Mouse (Mus musculus): ENCODE data around the gene Il17ra. TPM values are rescaled to one million over a fixed set of nuclear protein-coding genes. Genes with fewer than 3 reads are reported as not detected.

Gene Il17ra
- polyA plus RNA-seq (2014; fragmentation: Illumina TruSeq; extraction: RNeasy Lipid Tissue Mini Kit (QIAGEN cat#74804); ENCODE audit: low read depth, low replicate concordance): 2.3 TPM

DNA sequence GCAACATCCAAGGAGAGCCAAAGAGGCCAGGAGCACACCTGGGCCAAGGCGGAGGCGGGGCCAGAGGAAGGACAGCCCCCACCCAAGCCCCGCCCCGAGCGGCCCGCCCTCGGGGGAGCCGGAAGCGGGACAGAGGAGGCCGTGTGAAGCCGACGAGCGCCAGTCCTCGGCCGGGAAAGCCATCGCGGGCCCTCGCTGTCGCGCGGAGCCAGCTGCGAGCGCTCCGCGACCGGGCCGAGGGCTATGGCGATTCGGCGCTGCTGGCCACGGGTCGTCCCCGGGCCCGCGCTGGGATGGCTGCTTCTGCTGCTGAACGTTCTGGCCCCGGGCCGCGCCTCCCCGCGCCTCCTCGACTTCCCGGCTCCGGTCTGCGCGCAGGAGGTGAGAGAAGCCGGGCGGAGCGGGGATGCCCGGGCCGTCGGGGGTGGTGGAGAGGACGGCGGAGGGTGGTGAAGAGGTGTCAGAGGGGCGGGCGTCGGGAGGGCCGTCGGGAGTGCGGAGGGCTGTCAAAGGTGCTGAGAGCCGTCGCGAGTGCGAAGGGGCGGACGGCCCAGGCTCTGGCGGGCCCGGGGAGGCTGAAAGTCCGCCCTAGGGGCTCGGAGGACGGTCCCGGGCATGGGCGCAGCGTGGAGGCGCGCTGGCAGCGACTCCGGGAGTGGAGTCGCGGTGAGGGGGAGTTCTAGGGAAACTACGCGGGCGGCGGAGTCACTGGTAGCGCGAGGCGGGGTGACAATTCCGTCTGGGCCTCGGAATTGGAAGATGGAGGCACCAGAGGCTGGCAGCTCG is at the start of gene Il17ra:
Gene Il17ra, plus strand, starts transcription at position 162 of the 786 bp plus-strand sequence.

DNA sequence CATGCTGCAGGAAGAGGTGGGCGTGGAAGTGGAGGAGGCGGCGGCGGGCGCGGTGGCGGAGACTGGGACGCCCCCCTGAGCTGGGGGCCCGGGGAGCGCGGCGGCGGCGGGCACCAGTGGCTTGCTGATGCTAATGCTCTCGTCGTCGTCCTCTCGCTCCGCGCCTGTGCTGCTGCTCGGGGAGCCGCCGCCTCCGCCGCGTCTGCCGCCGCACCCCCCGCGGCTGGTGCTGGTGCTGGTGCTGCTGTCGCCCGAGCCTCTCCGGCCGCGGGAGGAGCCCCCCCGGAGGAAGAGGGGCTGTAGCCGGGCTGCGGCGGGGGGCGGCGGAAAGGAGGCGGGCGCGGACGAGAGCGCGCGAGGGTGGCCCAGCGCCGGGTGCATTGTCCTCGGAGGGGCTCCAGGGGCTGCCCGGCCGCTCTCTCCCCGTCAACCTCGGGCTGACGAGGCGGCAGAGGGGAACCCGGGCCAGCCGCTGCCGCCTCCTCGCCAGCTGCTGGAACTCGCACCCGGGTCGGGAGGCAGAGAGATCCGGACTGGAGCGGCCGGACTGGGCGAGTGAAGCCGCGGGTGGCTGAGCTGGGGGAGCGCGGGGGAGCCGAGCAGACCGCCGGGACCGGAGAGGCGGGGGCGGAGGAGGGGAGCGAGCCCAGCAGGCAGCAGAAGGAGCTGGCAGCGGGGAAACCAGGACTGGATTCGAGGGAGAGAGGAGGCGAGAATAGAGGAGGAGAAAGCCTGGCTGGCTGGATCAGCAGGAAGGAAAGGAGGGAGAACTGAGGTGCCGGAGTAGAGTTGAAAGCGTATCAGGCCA is 30.5 kb downstream of the Il17ra start, which contains the start of gene Tmem121b:
Gene Tmem121b, minus strand, starts transcription at position 434 of the 808 bp plus-strand sequence.

DNA sequence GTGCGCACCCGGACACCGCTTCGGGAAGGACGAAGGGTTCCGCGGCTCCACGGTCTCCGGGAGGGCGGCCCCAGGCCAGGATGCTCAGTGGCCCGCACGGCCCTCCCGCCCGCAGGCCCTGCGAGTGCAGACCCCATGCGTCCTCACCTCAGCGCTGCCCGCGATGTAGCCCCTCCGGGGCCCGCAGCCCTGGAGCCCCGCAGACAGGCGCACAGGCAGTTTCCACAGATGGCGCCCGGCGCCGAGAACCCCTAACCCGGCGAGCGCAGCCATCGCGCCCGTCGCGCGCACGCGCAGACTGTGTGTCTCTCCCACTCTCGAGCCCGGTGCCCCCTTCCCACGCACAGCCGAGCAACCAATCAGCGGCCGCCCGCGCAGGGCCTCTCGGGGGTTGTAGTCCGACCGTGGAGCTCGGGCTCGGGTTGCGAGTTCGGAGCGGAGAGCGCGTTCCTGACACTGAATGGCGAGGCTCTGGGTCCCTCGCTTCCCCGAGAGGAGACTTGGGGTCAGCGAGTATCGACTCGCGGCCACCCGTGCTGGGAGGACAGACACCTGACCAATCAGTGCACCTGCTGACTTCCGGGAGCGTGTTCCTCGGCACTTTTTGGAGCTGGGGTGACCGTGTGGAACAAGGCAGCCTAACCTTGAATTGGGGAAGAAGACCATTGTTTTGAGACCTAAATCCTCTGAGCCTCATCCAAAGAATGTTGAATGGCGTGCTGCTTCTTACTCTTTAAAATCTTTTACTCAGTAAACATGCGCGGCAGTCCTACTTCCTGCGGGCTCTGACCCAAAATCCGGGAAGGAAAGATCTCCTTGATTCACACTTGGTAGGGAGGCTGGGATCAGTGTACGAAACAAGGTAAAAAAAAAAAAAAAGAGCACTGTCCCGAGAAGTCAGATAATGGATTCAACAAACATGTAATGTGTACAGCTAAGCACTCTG is 68.2 kb downstream of the Il17ra start, which contains the start of gene Hdhd5:
Gene Hdhd5, minus strand, starts transcription at position 300 of the 946 bp plus-strand sequence.

Other genes with a start within 250 kb of the Il17ra start
- gene D330020A13Rik, start 168.9 kb upstream of the Il17ra start, polyA plus RNA-seq (2014; fragmentation: Illumina TruSeq; extraction: RNeasy Lipid Tissue Mini Kit (QIAGEN cat#74804); ENCODE audit: low read depth, low replicate concordance): not detected
- 1.0 TPM for gene B4galnt3, start 168.7 kb upstream of the Il17ra start, polyA plus RNA-seq (2014; fragmentation: Illumina TruSeq; extraction: RNeasy Lipid Tissue Mini Kit (QIAGEN cat#74804); ENCODE audit: low read depth, low replicate concordance)
- 76.5 TPM for gene Kdm5a, start 99.1 kb upstream of the Il17ra start, polyA plus RNA-seq (2014; fragmentation: Illumina TruSeq; extraction: RNeasy Lipid Tissue Mini Kit (QIAGEN cat#74804); ENCODE audit: low read depth, low replicate concordance)
- 11.1 TPM for gene Ccdc77, start 98.9 kb upstream of the Il17ra start, polyA plus RNA-seq (2014; fragmentation: Illumina TruSeq; extraction: RNeasy Lipid Tissue Mini Kit (QIAGEN cat#74804); ENCODE audit: low read depth, low replicate concordance)
- gene Tmem121b, start 30.6 kb downstream of the Il17ra start, polyA plus RNA-seq (2014; fragmentation: Illumina TruSeq; extraction: RNeasy Lipid Tissue Mini Kit (QIAGEN cat#74804); ENCODE audit: low read depth, low replicate concordance): not detected
- gene Hdhd5, start 68.1 kb downstream of the Il17ra start, polyA plus RNA-seq (2014; fragmentation: Illumina TruSeq; extraction: RNeasy Lipid Tissue Mini Kit (QIAGEN cat#74804); ENCODE audit: low read depth, low replicate concordance): 9.3 TPM
- 3.6 TPM for gene Cecr2, start 203.1 kb downstream of the Il17ra start, polyA plus RNA-seq (2014; fragmentation: Illumina TruSeq; extraction: RNeasy Lipid Tissue Mini Kit (QIAGEN cat#74804); ENCODE audit: low read depth, low replicate concordance)